Mouse (Mus musculus) forebrain, embryonic 13.5 days (tissue): ENCODE data around the gene Aaed1. TPM values are rescaled to one million over a fixed set of nuclear protein-coding genes. Genes with fewer than 3 reads are reported as not detected.

Experiments
- ATAC-seq: fragments of 200-750 bp; cut with Nextera tagmentation; 2 replicates; pipeline ENCODE4 v1.8.0; 2017
- H3K27ac ChIP-seq: fragments of 300-500 bp; sonication (generic); 2 replicates; pipeline ENCODE4 v1.5.1; 2015; ENCODE audit warnings: inconsistent platforms, mild to moderate bottlenecking, moderate library complexity
- H3K27me3 ChIP-seq: fragments of 300-500 bp; sonication (generic); 2 replicates; pipeline ENCODE4 v1.6.1; 2015; ENCODE audit warnings: mild to moderate bottlenecking, inconsistent platforms
- H3K36me3 ChIP-seq: fragments of 300-500 bp; sonication (generic); 2 replicates; pipeline ENCODE4 v1.6.1; 2015; ENCODE audit warnings: mild to moderate bottlenecking, inconsistent platforms; ENCODE audit not compliant: poor library complexity, severe bottlenecking
- H3K4me1 ChIP-seq: fragments of 300-500 bp; sonication (generic); 2 replicates; pipeline ENCODE4 v1.6.1; 2015; ENCODE audit warnings: inconsistent platforms
- H3K4me2 ChIP-seq: fragments of 300-500 bp; sonication (generic); 2 replicates; pipeline ENCODE4 v1.6.1; 2015; ENCODE audit warnings: inconsistent platforms, mild to moderate bottlenecking, moderate library complexity
- H3K4me3 ChIP-seq: fragments of 300-500 bp; sonication (generic); 2 replicates; pipeline ENCODE4 v1.5.1; 2015; ENCODE audit warnings: mild to moderate bottlenecking, inconsistent platforms
- H3K9ac ChIP-seq: fragments of 300-500 bp; sonication (generic); 2 replicates; pipeline ENCODE4 v1.6.1; 2015; ENCODE audit warnings: mild to moderate bottlenecking, inconsistent platforms
- H3K9me3 ChIP-seq: fragments of 300-500 bp; sonication (generic); replicated peaks from 2 replicates; pipeline ENCODE4 v1.6.1; 2016; ENCODE audit warnings: inconsistent platforms
- WGBS: fragments of 180-500 bp; shearing (Covaris S2); methylation state at CpG from one replicate; pipeline ENCODE4 v1.1.7; 2015; 5-methylcytosine and 5-hydroxymethylcytosine counted together
- polyA plus RNA-seq: library from polyadenylated mRNA; unstranded; fragments of >200 nt; fragmentation: Nextera tagmentation; extraction: Ambion mirVana; gene quantifications from 2 replicates; pipeline ENCODE4 v1.2.1, GENCODE M21; 2015

Aaed1 gene
- polyA plus RNA-seq, 1 experiment from 2014 or later: 12.3 TPM

DNA sequence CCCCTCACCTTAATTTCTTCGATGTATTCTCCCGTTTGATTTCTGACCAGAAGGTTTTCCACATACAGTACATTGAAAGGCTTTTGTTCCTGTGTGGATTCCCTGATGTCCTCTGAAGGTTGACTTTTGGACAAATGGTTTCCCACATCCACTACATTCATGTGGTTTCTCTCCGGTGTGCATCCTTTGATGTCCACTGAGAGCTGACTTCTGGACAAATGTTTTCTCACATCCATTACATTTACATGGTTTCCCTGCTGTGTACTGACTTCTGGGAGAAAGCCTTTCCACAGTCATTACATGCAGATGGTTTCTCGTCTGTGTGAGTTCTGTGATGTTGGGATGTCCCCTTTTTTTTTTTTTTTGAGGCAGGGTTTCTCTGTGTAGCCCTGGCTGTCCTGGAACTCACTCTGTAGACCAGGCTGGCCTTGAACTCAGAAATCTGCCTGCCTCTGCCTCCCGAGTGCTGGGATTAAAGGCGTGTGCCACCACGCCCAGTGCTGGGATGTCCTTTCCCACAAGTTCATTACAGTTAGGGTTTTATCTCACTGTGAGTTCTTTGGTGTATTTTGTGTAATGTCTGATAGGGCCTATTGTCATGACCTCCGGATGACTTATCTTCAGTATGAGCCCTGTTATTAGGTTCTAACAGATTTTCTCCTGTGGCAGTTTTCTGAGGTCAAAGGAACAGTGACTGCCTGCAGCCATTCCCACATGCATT lies 10.2 kb upstream of the Aaed1 start:
- 88% methylated on average over 8 of the region's 8 CpGs for WGBS

DNA sequence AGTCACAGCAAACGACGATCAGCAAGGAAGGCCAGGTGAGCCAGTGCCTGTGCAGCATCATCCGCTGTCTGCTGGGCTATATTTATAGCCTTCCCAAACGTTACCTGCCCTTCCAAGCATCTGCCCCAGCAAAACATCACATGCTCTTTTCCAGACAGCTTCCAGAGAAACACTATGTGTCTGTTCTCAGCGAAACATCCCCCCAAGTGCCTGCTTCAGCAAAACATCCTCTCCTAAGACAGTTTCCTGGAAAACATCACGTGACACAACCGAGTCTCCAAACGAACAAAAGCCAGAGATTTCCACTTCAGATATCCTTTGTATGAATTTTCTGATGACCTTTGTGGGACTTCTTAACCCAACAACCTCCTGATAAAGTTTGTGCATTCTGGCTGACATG lies 7.8 kb upstream of the Aaed1 start:
- no peak for ATAC-seq
- Histone ChIP-seq H3K4me2 (no peak overlapping the region), H3K4me3 (no peak overlapping the region), H3K27me3 (no peaks in the 10 kb centered on the region), H3K27ac (no peak overlapping the region), H3K4me1 (no peaks in the 10 kb centered on the region), H3K36me3 (no peaks in the 10 kb centered on the region), H3K9ac (no peak overlapping the region), H3K9me3 (no peaks in the 10 kb centered on the region)
- 82% methylated on average over 8 of the region's 8 CpGs for WGBS

More for the DNA sequence above, 10.2 kb upstream of the Aaed1 start:
- Histone ChIP-seq H3K9me3 (no peaks in the 10 kb centered on the region), H3K4me2 (no peak overlapping the region), H3K4me1 (no peaks in the 10 kb centered on the region), H3K9ac (no peak overlapping the region), H3K27me3 (no peaks in the 10 kb centered on the region), H3K36me3 (no peaks in the 10 kb centered on the region), H3K4me3 (no peak overlapping the region), H3K27ac (no peak overlapping the region)
- no peak for ATAC-seq

DNA sequence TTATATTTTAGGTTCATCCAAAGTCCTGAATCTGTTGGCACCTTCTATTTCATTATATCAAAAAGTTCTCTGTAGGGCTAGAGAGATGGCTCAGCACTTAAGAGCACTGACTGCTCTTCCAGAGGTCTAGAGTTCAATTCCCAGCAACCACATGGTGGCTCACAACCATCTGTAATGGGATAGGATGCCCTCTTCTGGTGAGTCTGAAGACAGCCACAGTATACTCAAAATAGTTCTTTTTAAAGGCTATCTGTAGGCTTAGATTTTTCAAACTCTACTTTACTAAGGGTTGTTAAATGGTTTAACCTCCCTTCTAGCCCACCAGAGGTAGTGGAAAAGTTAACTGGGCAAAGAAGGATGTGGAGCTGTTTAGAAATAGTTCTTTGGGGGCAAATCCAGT lies 7.3 kb upstream of the Aaed1 start:
- Histone ChIP-seq H3K4me1 (no peaks in the 10 kb centered on the region), H3K4me2 (no peak overlapping the region), H3K36me3 (no peaks in the 10 kb centered on the region), H3K9me3 (no peaks in the 10 kb centered on the region), H3K4me3 (no peak overlapping the region), H3K27me3 (no peaks in the 10 kb centered on the region), H3K9ac (no peak overlapping the region), H3K27ac (no peak overlapping the region)
- no peak for ATAC-seq

DNA sequence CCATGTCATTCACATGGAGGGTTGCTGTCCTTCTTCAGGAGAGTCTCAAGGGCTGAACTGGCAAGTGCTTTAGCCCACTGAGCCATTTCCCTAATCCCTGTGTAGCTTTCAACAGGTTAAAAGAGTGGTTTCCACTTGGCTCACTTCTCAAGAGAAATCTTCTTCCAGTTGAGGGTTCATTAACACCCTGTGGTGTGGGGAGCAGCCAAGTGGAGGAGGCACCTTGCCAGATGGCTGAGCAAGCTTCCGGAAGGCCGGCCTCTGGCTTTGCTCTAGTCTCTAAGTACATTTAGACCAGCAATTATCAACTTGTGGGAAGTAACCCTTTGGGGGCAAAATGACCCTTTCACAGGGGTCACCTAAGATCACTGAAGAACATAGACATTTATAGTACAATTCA lies 5.8 kb upstream of the Aaed1 start:
- Histone ChIP-seq H3K27ac (no peak overlapping the region), H3K9ac (no peak overlapping the region), H3K4me1 (no peaks in the 10 kb centered on the region), H3K4me2 (no peak overlapping the region), H3K9me3 (no peaks in the 10 kb centered on the region), H3K4me3 (no peak overlapping the region), H3K36me3 (no peaks in the 10 kb centered on the region), H3K27me3 (no peaks in the 10 kb centered on the region)
- WGBS: 56% methylated on average over 2 of the region's 2 CpGs
- no peak for ATAC-seq

DNA sequence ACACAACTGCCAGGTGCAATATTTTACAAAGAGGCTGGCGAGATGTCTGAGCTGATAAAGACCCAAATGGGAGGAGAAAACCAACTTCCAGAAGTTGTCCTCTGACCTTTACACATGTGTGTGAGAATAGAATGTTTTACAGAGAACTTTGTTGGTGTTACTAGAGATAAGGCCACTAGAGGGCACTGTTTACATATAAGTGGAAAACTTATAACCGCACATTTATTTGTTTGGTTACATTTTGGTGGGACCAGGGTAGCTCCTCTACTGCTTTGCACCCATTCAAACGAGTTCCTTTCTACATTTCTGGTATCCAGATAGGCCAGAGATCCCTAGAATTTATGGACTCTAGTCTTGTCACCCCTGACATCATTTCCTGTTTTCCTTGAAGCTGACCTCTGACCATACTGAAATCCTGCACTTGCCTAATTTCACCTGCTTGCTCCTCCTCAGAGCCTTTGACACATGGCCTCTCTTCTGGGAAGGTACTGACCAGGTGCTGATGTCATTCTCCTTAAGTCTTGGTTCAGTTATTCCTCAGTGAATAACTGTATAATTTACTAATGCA lies 3.1 kb upstream of the Aaed1 start:
- Histone ChIP-seq H3K4me2 (no peak overlapping the region), H3K36me3 (no peaks in the 10 kb centered on the region), H3K9ac (no peak overlapping the region), H3K4me1 (peaks cover 11% of the 10 kb centered on the region), H3K27ac (no peak overlapping the region), H3K4me3 (no peak overlapping the region), H3K27me3 (no peaks in the 10 kb centered on the region), H3K9me3 (no peaks in the 10 kb centered on the region)
- 4% methylated on average over 3 of the region's 3 CpGs for WGBS
- no peak for ATAC-seq

DNA sequence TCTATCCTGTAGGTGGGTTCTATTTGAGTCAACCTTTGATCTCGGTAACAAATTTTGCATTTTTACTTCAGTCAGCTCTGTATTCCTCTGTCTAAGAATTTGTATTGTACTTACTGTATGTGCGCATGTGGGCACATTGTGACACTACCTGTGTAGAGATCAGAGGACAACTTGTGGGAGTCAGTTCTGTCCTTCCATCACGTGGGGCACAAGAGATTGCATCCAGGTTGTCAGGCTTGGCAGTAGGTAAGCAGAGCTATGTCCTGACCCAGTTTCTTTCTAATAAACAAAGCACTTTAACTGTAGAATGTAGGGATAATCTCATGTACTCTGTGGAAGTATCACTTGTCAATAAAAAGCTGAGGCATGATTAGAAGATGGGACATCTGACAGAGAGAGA lies 1.5 kb upstream of the Aaed1 start:
- no peak overlapping the region for H3K27ac ChIP-seq
- ATAC-seq: no peak
- no peaks in the 10 kb centered on the region for H3K9me3 ChIP-seq
- no peaks in the 10 kb centered on the region for H3K27me3 ChIP-seq
- no peak overlapping the region for H3K4me2 ChIP-seq
- 70% methylated on average over 3 of the region's 3 CpGs for WGBS
- no peak overlapping the region for H3K9ac ChIP-seq
- no peak overlapping the region for H3K4me3 ChIP-seq
- no peaks in the 10 kb centered on the region for H3K36me3 ChIP-seq
- H3K4me1 ChIP-seq: peaks cover 11% of the 10 kb centered on the region

DNA sequence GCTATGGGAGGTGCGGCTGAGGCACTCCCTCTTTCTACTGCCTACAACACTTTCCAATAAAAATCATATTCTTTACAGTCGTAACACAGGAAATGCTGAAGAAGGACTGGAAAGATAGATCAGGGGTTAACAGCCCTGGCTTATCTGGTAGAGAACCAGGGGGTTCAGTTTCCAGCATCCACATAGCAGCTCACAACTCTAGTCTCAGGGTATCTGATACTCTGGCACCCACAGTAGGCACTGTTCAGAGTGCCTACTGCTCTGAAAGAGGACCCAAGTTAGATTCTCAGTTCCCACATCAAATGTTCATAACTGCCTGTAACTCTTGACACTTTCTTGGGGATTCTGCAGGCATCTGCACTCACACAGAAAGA lies 393 bp upstream of the Aaed1 start:
- no peaks in the 10 kb centered on the region for H3K27me3 ChIP-seq
- peak overlapping the region; percentile 67 for H3K4me3 ChIP-seq
- H3K9ac ChIP-seq: peak overlapping the region; percentile 69
- WGBS: 3% methylated on average over 2 of the region's 2 CpGs
- peak overlapping the region; percentile 61 for H3K4me2 ChIP-seq
- H3K9me3 ChIP-seq: no peaks in the 10 kb centered on the region
- no peaks in the 10 kb centered on the region for H3K36me3 ChIP-seq
- ATAC-seq: peak; percentile 57
- peak overlapping the region; percentile 19; the same call in 1 of the 2 replicates for H3K27ac ChIP-seq
- peaks cover 11% of the 10 kb centered on the region for H3K4me1 ChIP-seq

DNA sequence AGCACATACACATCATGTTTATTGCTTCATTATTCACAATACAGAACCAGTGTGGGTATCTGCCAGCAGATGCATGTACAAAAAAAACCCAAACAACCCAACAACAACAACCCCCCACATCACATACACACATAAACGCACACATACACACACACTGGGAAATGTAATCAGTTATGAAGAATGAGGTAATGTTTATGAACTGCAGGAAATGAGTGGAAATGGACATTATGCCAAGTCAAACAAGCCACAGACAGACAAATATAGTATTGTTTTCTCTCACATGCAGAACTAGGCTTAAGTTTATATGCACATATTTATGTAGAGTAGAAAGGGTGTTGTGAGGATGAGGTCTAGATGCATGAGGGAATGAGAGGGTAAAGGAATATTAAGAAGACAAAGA lies 1.2 kb downstream of the Aaed1 start:
- no peaks in the 10 kb centered on the region for H3K27me3 ChIP-seq
- no peak for ATAC-seq
- peak overlapping the region; percentile 61 for H3K4me2 ChIP-seq
- 0 out of 2 replicates have a peak overlapping the region, but pooled peaks have one; percentile 67 for H3K4me3 ChIP-seq
- H3K36me3 ChIP-seq: no peaks in the 10 kb centered on the region
- no peaks in the 10 kb centered on the region for H3K9me3 ChIP-seq
- H3K27ac ChIP-seq: no peak overlapping the region
- peaks cover 11% of the 10 kb centered on the region for H3K4me1 ChIP-seq
- H3K9ac ChIP-seq: no peak overlapping the region
- WGBS: 95% methylated on average over 1 of the region's 1 CpGs

DNA sequence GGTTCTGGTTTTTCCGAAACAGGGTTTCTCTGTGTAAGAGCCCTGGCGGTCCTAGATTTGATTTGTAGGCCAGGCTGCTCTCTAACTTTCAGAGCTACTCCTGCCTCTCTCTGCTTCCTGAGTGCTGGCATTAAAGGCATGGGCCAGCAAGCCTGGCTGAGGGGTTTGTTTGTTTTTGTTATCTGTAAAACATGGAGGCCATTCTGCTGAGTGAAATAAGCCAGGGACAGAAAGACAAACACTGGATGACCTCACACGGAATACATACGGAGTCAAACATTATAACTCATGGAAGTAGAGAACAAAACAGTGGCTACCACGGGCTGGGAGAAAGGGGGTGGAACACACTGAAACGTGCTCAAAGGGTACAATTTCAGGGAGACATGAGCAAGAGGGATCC lies 1.9 kb downstream of the Aaed1 start:
- ATAC-seq: no peak
- H3K9ac ChIP-seq: no peak overlapping the region
- H3K4me2 ChIP-seq: no peak overlapping the region
- no peaks in the 10 kb centered on the region for H3K9me3 ChIP-seq
- H3K27ac ChIP-seq: no peak overlapping the region
- peaks cover 11% of the 10 kb centered on the region for H3K4me1 ChIP-seq
- H3K27me3 ChIP-seq: no peaks in the 10 kb centered on the region
- WGBS: 87% methylated on average over 6 of the region's 6 CpGs
- H3K4me3 ChIP-seq: no peak overlapping the region
- H3K36me3 ChIP-seq: no peaks in the 10 kb centered on the region

DNA sequence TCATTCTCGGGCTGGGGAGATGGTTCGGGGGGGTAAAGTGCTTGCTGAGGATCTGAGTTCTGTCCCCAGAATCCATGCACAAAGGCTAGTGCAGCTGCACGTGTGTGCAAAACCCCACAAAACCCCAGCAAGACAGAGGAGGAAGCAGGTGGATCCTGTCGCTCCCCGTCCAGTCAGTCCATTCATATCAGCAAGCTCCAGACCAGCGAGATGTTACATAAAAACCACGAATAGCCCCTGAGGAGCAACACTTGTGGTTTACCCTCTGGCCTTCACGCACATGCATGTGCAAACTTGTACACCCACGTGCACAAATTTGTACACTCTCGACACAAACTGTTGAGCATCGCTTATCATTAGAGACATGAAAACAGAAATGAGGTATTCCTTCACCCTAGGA lies 2.7 kb downstream of the Aaed1 start:
- Histone ChIP-seq H3K4me3 (no peak overlapping the region), H3K27me3 (no peaks in the 10 kb centered on the region), H3K27ac (no peak overlapping the region), H3K9me3 (no peaks in the 10 kb centered on the region), H3K4me2 (no peak overlapping the region), H3K36me3 (no peaks in the 10 kb centered on the region), H3K9ac (no peak overlapping the region), H3K4me1 (peaks cover 11% of the 10 kb centered on the region)
- WGBS: 90% methylated on average over 11 of the region's 11 CpGs
- ATAC-seq: no peak

DNA sequence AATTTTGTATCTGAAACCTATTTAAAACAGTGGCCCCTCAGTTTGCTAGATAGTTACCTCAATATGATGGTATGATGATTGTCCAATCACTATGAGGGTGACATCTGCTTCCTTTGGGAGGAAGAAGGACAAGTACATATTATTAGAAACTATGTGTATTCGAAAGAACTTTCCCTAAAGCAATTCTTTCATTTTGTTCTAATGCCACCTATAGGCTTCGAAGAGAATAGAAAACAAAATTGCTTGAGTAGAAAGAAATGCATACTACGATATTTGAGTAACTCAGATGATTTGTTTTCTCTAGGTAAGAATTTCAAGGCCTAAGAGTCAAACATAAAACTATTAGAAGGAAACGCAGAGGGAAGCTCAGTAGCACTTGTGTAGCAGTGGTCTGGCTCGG lies 3.5 kb downstream of the Aaed1 start:
- Histone ChIP-seq H3K9me3 (no peaks in the 10 kb centered on the region), H3K4me3 (no peak overlapping the region), H3K4me2 (no peak overlapping the region), H3K36me3 (no peaks in the 10 kb centered on the region), H3K27me3 (no peaks in the 10 kb centered on the region), H3K27ac (no peak overlapping the region), H3K9ac (no peak overlapping the region), H3K4me1 (peaks cover 11% of the 10 kb centered on the region)
- no peak for ATAC-seq
- WGBS: 74% methylated on average over 5 of the region's 5 CpGs

DNA sequence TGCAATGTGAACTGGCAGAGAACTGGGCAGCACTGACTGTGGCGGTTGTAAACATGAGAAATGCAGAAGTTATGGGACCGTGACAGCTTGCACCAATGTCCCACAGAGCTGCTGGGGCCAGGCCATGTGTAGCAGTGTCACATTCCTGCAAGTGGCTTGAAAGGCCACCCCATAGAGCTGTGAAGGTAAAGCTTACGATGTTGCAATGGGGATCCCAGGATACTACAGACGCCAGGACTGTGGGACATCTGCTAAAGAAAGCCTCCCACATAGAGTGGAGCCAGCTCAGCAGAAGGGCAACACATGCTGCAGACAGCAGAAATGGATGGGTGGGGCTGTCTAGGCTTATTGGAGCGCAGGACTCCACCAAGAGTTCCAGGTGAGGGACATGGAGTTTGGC lies 5.0 kb downstream of the Aaed1 start:
- ATAC-seq: no peak
- 88% methylated on average over 5 of the region's 5 CpGs for WGBS

DNA sequence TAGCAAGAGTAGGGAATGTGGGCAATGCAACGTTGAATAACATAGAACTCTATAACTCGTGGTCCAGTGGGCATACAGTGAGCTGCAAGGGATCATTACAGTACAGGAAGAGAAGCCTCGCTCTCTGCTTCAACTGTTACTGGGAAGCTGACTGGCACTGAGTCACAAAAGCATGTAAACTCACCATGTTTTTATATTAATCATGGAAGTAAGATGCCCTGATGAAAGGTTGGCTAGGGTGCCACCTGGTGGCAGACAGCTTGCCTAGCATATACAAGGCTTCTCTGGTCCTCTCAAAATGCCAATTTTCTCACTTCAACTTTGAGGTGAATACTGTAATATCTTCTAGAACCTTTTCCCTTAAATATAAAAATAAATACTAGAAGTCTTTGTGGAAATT lies 6.4 kb downstream of the Aaed1 start:
- H3K9me3 ChIP-seq: no peaks in the 10 kb centered on the region
- WGBS: 72% methylated on average over 3 of the region's 3 CpGs
- no peak overlapping the region for H3K9ac ChIP-seq
- no peaks in the 10 kb centered on the region for H3K27me3 ChIP-seq
- ATAC-seq: peak; percentile 66
- no peak overlapping the region for H3K4me2 ChIP-seq
- H3K27ac ChIP-seq: no peak overlapping the region
- H3K4me3 ChIP-seq: no peak overlapping the region
- no peaks in the 10 kb centered on the region for H3K4me1 ChIP-seq
- no peaks in the 10 kb centered on the region for H3K36me3 ChIP-seq

More for the DNA sequence above, 5.0 kb downstream of the Aaed1 start:
- Histone ChIP-seq H3K27ac (no peak overlapping the region), H3K9ac (no peak overlapping the region), H3K4me3 (no peak overlapping the region), H3K27me3 (no peaks in the 10 kb centered on the region), H3K4me1 (peaks cover 8% of the 10 kb centered on the region), H3K4me2 (no peak overlapping the region), H3K36me3 (no peaks in the 10 kb centered on the region), H3K9me3 (no peaks in the 10 kb centered on the region)
